Comparison of ENCODE assay signal across 19 mouse cellular contexts in genomic region chr2:34080176-34080575, GRCm38 (mm10).
A peak's percentile ranks its signal among the peaks of the same experiment; 100 is the strongest.
DNase-seq lines count a peak whose midpoint lies in the region; ATAC-seq and TF ChIP-seq lines count a peak whose summit lies in the region.
"Had no signal": no experiment of that assay in that cellular context is flagged by ENCODE, and none has a peak within 500 bp of the region (broad histone marks: within the 10 kb centered on the region; RNA-seq: fewer than 3 reads in every experiment).

No protein-coding gene starts in this region.

- no peak for TF ChIP-seq CTCF in hindbrain, postnatal 0 days (IDR thresholded peaks at IDR 0.05; ENCODE audit: low read depth)

- no peaks in the 10 kb centered on the region for H3K36me3 ChIP-seq in hindbrain, embryonic 10.5 days
- H3K36me3 ChIP-seq in hindbrain, postnatal 0 days (ENCODE audit: insufficient read depth, low read length) = no peaks in the 10 kb centered on the region
- no peaks in the 10 kb centered on the region for H3K36me3 ChIP-seq in neural tube, embryonic 15.5 days
- H3K36me3 ChIP-seq in hindbrain, embryonic 14.5 days (replicated peaks; ENCODE audit: control insufficient read depth, insufficient read depth) = no peaks in the 10 kb centered on the region
- H3K36me3 ChIP-seq: embryonic facial prominence, embryonic 13.5 days; heart, embryonic 12.5 days; limb, embryonic 10.5 days had no signal

- peaks cover 61% of the 10 kb centered on the region for H3K4me1 ChIP-seq in hindbrain, embryonic 10.5 days (replicated peaks)
- peaks cover 5% of the 10 kb centered on the region; the same call in 1 of the 2 replicates for H3K4me1 ChIP-seq in hindbrain, postnatal 0 days (ENCODE audit: insufficient read depth, low read length)
- H3K4me1 ChIP-seq in neural tube, embryonic 15.5 days = peaks cover 24% of the 10 kb centered on the region
- peaks cover 15% of the 10 kb centered on the region for H3K4me1 ChIP-seq in hindbrain, embryonic 14.5 days (replicated peaks; ENCODE audit: control insufficient read depth, insufficient read depth, low read length)
- H3K4me1 ChIP-seq: embryonic facial prominence, embryonic 13.5 days; heart, embryonic 12.5 days had no signal

- peaks cover 4% of the 10 kb centered on the region; the same call in 1 of the 2 replicates for H3K27me3 ChIP-seq in hindbrain, embryonic 10.5 days (ENCODE audit: insufficient read depth, poor library complexity, severe bottlenecking)
- H3K27me3 ChIP-seq in hindbrain, postnatal 0 days (ENCODE audit: insufficient read depth, low read length) = no peaks in the 10 kb centered on the region
- H3K27me3 ChIP-seq in neural tube, embryonic 15.5 days (replicated peaks) = no peaks in the 10 kb centered on the region
- H3K27me3 ChIP-seq in hindbrain, embryonic 14.5 days (ENCODE audit: control insufficient read depth, insufficient read depth, low read length) = no peaks in the 10 kb centered on the region
- H3K27me3 ChIP-seq: embryonic facial prominence, embryonic 13.5 days; heart, embryonic 12.5 days had no signal

- no peak overlapping the region for H3K4me2 ChIP-seq in hindbrain, postnatal 0 days (ENCODE audit: low read depth, low read length)
- H3K4me2 ChIP-seq in neural tube, embryonic 15.5 days = no peak overlapping the region
- H3K4me2 ChIP-seq in hindbrain, embryonic 14.5 days (replicated peaks) = no peak overlapping the region
- H3K4me2 ChIP-seq: embryonic facial prominence, embryonic 13.5 days; heart, embryonic 12.5 days had no signal

- H3K9ac ChIP-seq in hindbrain, postnatal 0 days (replicated peaks; ENCODE audit: low read length) = no peak overlapping the region
- no peak overlapping the region for H3K9ac ChIP-seq in neural tube, embryonic 15.5 days (replicated peaks)
- no peak overlapping the region for H3K9ac ChIP-seq in hindbrain, embryonic 14.5 days
- H3K9ac ChIP-seq: embryonic facial prominence, embryonic 13.5 days; heart, embryonic 12.5 days; liver, postnatal 0 days had no signal

- no peak overlapping the region for H3K4me3 ChIP-seq in hindbrain, embryonic 10.5 days
- H3K4me3 ChIP-seq in hindbrain, postnatal 0 days (ENCODE audit: low read length) = no peak overlapping the region
- no peak overlapping the region for H3K4me3 ChIP-seq in neural tube, embryonic 15.5 days (replicated peaks)
- no peak overlapping the region for H3K4me3 ChIP-seq in hindbrain, embryonic 14.5 days (replicated peaks; ENCODE audit: low read length)
- H3K4me3 ChIP-seq: embryonic facial prominence, embryonic 13.5 days; heart, embryonic 12.5 days; limb, embryonic 10.5 days had no signal

- 11% methylated on average over 3 of the region's 3 CpGs for WGBS in hindbrain, embryonic 10.5 days
- WGBS in hindbrain, postnatal 0 days = 25% methylated on average over 3 of the region's 3 CpGs
- 15% methylated on average over 3 of the region's 3 CpGs for WGBS in neural tube, embryonic 15.5 days
- 10% methylated on average over 3 of the region's 3 CpGs for WGBS in hindbrain, embryonic 14.5 days

- peak; percentile 63 for DNase-seq in hindbrain, embryonic 10.5 days (ENCODE audit: low spot score)
- DNase-seq in hindbrain, postnatal 0 days (ENCODE audit: low spot score) = no peak
- DNase-seq in neural tube, embryonic 10.5 days (ENCODE audit: extremely low spot score, low spot score) = peak; percentile 27
- DNase-seq in hindbrain, embryonic 14.5 days (ENCODE audit: low spot score) = no peak
- no peak for DNase-seq in cerebellum, postnatal 4 days (ENCODE audit: low spot score in 2 of 2)
- DNase-seq: adrenal gland, adult 2 months; cerebellum, postnatal 10 days; heart, adult 11 months; kidney, adult 2 months; kidney, postnatal 14 days; liver, postnatal 0 days; lung, postnatal 10 days had no signal

- no peak for ATAC-seq in hindbrain, postnatal 0 days
- ATAC-seq in neural tube, embryonic 15.5 days (ENCODE audit: low FRiP score) = no peak
- ATAC-seq in hindbrain, embryonic 14.5 days (ENCODE audit: low FRiP score) = no peak
- no peak for ATAC-seq in CD4-positive, CD25-positive, alpha-beta regulatory T cell, adult 4 months
- ATAC-seq: inflammation-experienced regulatory T-cells, adult 6 months; liver, postnatal 0 days had no signal

- H3K27ac ChIP-seq in hindbrain, embryonic 10.5 days = peak overlapping the region; percentile 87
- H3K27ac ChIP-seq in hindbrain, postnatal 0 days = no peak overlapping the region
- H3K27ac ChIP-seq in neural tube, embryonic 15.5 days (replicated peaks) = no peak overlapping the region
- H3K27ac ChIP-seq in hindbrain, embryonic 14.5 days = peak overlapping the region; percentile 32; the same call in 1 of the 2 replicates
- H3K27ac ChIP-seq: embryonic facial prominence, embryonic 13.5 days; limb, embryonic 10.5 days; stomach, postnatal 0 days had no signal

- peaks cover 7% of the 10 kb centered on the region; the same call in 1 of the 2 replicates for H3K9me3 ChIP-seq in hindbrain, embryonic 10.5 days
- H3K9me3 ChIP-seq in hindbrain, postnatal 0 days (ENCODE audit: low read length) = no peaks in the 10 kb centered on the region
- H3K9me3 ChIP-seq in neural tube, embryonic 15.5 days (replicated peaks) = no peaks in the 10 kb centered on the region
- peaks cover 6% of the 10 kb centered on the region; the same call in 1 of the 2 replicates for H3K9me3 ChIP-seq in hindbrain, embryonic 14.5 days (ENCODE audit: control insufficient read depth, low read length)
- H3K9me3 ChIP-seq: embryonic facial prominence, embryonic 13.5 days; limb, embryonic 10.5 days had no signal

Comparison
In these comparisons a context has a peak if more than half of its experiments do, and no peak if none do; other contexts are left out.
1. DNase-seq: peak in hindbrain, embryonic 10.5 days (single experiment) and neural tube, embryonic 10.5 days (single experiment); none in hindbrain, postnatal 0 days (single experiment), hindbrain, embryonic 14.5 days (single experiment) and cerebellum, postnatal 4 days (0 of 2).
2. H3K27ac ChIP-seq: peak in hindbrain, embryonic 10.5 days (single experiment) and hindbrain, embryonic 14.5 days (single experiment); none in hindbrain, postnatal 0 days (single experiment) and neural tube, embryonic 15.5 days (single experiment).